Mouse (Mus musculus) gastrocnemius, postnatal 36 days (tissue): ENCODE measurements around the gene Il1a. TPM values are rescaled to one million over a fixed set of nuclear protein-coding genes. Genes with fewer than 3 reads are reported as not detected.

Source experiments
- DNase-seq, 2 experiments: peaks; one replicate each; pipeline ENCODE4 v3.0.0; 2022
- intact Hi-C: fragments of 180-260 bp; cut with DNase I; formaldehyde crosslinking; loops from one replicate; pipeline ENCODE4 v1.15.1; 2025
- long read RNA-seq, 2 experiments: library from polyadenylated mRNA; stranded (forward); transcript quantifications; one replicate each; pipeline ENCODE4 v2.0.0; 2021
- total RNA-seq, 2 experiments: library from RNA; stranded (reverse); gene quantifications; 2 replicates each; pipeline ENCODE4 v1.2.3; 2021

The Il1a gene
- not detected for total RNA-seq
- long read RNA-seq, experiment 1 = 0 reads
- long read RNA-seq, experiment 2 = 0 reads

DNA sequence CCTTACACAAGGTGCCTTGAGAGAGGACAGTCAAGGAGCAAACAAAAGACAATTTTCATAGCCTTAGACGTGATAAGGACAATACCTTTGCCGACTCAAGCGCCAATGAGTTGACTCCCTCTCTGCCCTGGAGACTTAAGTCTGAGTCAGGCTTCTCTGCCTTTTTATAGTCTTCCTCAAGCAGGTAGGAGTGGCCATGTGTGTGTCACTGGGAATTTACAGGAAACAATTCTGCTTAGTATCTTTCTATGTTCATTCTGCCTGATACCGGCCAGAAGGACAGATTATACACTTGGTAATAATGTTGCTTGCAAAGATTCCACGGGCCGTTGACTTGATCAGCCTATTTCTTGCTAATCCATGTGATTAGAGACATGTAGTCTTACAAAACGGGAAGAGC, at the start of gene Il1a:
Gene Il1a (minus strand): TSS at position 137 of the 400 bp plus-strand sequence.
- DNase-seq = no peak
- intact Hi-C loops = no loop called here

DNA sequence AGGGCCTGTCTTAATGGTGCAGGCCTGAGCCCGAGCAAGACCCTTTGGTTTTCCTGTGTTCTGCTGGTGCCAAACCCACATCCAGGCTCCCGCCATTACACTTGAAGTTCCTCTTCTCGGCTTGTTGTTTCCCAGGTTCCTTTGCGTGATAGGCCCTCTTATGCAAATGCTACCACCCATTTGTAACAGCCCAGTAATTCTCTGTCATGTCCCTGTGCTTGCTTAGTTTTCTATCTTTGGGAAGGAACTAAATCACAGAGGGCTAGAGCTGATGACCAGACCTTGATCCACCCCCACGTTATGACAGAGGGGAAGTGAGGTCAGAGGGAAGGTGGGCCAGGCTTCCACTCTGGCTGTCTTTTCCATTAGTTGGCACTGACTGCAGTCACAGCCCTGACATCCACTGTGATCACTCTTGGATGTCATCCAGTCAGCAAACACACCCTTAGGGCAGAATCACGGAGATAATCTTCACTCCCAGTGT, 28.4 kb upstream of the Il1a start:
- no peak for DNase-seq
- intact Hi-C loops = no loop called here

DNA sequence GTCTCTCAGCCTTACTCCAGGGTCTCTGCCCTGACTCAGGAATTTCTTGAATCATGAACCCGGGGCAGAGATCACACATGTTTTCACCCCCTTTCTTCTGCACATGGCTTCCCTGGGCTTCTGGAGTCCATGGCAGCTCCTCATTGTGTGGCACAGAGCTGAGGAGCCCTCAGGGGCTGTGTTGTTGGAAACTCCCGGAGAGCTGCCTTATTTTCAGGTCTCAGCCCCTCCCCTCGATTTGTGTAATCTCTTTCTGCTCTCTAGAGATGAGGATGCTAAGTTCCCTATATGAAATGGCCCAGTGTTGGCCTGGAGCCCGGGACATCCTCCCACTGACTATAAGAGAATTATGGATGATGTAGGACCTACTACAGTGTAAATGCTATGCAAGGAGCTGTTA, 23.7 kb upstream of the Il1a start:
- no peak for DNase-seq
- intact Hi-C loops = no loop called here

DNA sequence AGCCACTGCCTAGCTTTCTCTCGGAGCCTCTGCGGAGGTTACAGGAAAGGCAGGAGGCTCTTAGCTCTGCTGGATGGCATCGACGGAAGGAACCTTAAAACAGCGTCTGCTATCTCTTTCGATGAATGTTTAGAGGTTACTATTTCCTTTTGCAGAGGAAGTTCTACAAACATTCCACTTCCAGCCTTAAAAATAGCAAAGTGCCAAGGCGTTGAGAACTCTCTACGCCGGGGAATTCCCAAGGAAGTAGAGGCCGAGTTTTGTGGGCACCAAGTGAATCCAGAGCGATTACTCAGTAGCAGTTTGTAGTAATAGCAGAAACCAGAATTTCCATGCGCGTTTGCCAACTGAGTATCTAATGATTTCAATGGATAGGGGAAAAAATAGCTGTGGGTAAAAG, 20.8 kb upstream of the Il1a start:
- intact Hi-C loops = no loop called here
- DNase-seq = no peak

DNA sequence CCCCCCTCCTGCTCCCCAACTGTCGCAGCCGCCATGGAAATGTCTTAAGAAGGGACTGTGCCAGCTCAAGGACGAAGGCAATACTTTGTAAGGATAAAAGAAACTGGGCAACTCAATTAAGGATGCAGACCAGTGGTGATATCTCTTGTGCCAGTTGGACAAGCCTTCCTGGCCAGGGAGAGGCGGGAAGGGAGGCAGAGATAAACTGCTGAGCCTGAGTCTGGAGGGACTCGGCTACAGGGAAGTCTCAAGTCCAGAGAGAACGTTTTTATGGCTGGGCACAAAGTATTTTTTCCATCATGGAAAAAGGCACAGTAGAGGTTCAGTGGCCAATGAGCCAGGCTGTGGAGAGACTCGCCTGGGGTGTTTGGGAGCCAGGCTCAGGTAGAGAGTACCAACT, 20.3 kb upstream of the Il1a start:
- no peak for DNase-seq
- intact Hi-C loops = no loop called here

DNA sequence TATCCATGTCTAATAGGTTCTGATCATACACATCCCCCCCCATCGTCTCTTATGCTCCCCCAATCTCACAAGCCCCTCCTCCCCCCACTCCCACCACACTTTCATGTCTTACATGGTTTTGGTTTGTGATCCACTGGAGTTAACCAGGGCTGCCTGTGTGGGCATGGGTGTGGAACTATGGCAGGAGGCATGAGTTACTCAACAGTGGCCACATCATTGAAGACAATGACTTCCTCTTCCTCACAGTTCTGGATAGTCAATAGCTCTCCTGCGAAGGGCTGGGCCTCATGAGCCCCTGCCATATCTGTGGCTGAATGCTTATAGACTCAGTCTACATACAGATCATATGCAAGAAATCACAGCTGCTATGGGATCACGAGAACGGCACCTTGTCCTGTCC, 18.5 kb upstream of the Il1a start:
- DNase-seq = no peak
- intact Hi-C loops = no loop called here

DNA sequence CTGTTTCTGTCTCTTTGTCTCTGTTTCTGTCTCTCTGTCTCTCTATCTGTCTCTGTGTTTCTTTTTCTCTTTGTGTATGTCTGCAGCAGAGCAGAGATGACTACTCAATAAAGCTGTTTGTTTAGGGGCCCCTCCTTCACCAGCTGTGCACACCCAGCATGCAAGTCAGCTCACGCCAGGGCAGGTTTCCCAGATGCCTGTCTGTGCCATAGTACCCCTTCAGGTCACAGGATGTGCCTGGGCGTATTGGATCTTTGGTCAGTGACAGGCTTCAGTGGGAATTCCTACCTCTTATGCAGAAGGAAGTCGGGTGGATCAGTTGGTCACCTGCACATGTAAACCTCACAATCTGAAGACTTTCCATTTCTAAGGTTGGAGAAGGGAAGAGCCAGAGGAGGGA, 14.4 kb upstream of the Il1a start:
- DNase-seq = no peak
- intact Hi-C loops = no loop called here

DNA sequence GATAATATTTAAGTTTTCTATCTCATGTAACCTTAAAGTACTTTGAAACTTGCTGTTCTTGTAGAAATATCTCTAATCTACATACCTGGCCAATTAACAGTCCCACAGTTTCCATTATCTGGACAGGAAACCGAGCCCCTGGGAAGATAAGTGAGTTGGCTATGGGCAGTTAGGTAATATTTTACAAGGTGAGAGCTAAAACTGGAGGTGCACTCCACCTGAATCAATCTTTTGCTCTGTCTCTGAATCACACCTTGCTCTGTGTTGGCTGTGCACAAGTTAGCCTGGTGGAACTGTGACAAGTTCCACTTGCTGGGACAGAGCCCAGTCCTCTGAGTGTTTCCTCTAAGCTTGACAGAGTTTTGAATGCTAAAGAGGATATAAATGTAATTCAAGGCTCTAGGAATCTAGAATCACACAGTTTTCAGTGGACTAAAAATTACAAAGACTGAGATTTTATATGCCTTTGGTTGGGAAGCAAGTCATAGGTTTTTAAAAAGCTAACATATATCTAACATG, 12.4 kb upstream of the Il1a start:
- intact Hi-C loops = no loop called here
- DNase-seq = no peak

DNA sequence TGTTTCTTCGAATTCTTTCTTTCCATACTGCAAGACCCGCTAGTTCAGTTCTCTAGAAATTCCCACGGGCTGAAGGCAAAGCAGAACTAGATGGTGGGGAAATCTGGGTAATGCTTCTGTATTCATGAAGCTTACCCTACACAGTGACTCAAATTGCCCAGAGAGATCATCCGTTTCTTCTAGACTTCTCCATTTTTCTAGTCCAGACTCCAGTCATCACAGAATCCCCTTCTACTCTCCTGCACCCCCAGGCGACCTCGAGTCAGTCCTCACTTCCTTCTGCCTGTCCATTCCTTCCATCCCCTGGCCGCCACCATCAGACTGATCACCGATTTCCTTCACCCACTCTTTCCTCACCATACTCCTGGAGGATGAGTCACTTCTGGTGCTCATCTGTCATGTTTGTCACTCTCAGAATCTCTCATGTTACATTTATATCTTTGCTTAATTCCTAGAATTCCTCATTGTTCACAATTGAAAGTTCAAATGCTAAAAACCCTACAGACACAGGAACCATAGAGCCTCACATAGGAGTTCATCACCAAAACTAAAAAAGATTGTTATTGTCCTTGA, 10.3 kb upstream of the Il1a start:
- DNase-seq = no peak
- intact Hi-C loops = no loop called here

DNA sequence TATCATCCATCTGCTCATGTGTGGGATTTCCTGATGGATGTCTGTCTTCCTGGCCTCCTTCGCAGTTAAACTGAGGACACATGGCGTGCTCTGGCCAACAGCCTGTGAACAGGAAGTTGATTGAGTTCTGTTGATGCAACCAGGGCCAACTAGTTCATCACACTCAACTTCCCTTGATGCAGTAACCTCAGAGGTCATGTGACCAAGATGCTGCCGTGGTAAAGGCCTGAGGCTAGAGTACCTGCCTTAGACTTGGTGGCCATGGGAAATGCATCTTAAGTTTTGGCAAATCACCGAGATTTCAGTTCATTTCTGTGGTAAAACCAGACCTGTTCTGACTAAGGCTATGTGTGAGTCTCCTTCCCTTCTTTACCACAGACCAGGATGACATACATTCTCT, 6.1 kb upstream of the Il1a start:
- no peak for DNase-seq
- intact Hi-C loops = no loop called here

DNA sequence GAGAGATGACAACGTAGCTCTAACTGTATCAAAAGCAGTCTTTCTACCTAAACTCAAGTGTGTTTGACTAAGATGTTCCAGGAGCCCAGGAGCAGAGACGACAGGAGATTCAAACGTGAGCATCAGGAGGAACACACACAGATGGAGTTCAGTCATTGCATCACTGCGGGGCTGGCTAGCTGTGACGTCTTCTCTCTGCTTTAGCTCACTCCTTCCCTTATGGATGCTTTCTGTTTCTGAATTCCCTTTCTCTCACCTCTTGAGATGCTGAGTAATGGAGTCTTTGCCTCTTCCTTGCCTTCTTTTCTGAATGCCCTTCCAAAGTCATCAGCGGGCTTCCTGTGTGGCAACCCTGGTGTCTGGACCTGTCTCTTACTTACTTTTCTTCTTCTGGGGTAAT, 5.1 kb upstream of the Il1a start:
- intact Hi-C loops = no loop called here
- no peak for DNase-seq

DNA sequence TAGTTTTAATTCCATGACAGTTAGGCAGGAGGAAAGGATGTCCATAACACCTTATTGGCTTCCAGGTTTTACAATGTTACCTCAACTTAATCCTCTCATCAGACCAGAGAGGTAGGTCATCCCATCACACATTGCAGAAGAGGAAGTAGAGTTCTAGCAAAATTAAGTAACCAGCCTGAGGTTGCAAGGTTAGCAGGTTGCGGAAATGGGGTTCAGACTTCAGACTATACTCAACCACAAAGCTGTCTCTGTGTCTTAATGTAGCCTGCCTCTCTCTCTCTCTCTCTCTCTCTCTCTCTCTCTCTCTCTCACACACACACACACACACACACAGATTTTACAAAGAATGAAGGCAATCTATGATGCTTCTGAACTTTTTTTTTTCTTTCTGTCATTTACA, 4.2 kb upstream of the Il1a start:
- no peak for DNase-seq
- intact Hi-C loops = no loop called here

DNA sequence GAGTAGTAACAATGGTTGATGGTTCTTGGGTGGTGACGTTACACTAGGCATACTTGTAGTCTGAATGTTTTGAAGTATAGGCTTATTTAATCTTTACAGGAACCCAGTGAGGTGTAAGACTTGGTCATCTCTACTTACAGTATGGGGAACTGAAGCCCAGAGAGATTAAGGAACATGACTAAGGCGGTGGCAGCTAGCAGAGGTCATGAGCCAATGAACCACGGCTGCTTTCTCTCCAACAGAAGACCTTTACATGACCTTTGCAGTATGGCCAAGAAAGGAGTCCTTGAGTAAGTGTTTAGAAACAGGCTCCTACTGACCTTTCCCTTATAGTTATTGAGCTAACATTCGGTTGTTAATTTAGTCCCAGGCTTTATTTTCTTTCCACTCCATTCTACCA, 3.8 kb downstream of the Il1a start:
- intact Hi-C loops = no loop called here

DNA sequence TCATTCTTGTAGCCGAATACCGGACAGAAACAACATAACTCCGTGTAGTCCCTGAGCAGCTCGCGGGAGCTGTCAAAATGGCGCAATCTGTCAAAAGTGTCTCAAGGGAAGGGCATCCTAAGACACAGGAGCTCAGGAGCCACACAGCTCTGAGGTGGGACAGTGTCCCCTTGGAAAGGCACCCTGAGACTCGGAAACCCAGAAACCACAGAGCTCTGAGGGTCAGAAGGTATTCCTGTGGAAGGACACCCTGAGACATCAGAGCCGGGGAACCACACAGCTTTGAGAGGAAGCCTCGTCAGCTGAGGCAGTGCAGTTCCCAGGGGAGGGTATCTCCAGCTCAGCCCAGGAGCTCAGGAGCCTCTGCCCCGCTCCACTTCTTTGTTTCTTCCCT, 12.2 kb downstream of the Il1a start:
- intact Hi-C loops = no loop called here

More for the DNA sequence above, 3.8 kb downstream of the Il1a start:
- DNase-seq = no peak

DNA sequence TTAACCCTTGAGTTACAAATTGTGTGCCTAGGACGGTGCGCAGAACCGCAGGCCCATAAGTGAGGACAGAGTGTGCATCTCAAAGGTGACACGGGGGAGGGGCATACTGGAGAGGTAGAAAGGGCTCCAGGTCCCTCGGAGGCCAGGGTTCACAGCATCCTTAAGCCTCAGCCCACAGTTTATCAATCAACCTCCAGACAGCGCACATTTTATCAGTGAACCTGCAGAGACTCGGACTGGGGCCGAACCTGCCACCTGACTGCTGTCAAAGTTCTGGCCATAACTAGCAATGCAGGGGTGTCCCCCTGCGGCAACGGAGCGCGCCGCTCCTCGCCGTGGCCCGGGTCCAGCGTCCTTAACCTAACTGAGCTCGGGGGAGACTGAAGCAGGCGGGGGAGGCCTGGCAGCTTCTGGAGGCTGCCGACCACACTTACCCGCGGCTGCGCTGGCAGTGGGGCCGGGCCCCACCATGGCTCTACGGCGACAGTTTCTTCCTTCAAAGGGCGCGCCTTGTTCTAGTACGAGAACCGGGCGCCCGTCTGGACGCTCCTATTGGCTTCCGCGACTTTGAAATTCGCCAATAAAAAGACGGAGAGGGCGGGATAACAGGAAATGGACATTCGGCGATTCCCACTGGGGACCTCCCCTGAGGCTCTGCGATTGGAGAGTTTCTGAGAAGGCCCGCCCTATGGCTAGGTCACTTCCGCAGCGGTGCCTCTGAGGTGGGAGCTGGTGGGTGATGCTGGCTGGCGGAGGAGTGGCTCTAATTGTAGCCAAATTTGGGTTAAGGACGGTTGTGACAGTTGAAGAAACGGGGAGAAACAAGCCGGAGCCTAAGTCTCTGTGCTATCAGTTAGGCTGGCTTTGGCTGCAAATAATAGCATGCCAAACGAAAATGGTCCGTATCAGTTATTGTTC, 12.8 kb downstream of the Il1a start, which contains the start of gene Ckap2l:
Gene Ckap2l (minus strand): TSS at position 542 of the 918 bp plus-strand sequence.
- intact Hi-C loops = no loop called here
- peak; percentile 95 to 97 for DNase-seq

More for the DNA sequence above, 12.2 kb downstream of the Il1a start:
- no peak for DNase-seq

DNA sequence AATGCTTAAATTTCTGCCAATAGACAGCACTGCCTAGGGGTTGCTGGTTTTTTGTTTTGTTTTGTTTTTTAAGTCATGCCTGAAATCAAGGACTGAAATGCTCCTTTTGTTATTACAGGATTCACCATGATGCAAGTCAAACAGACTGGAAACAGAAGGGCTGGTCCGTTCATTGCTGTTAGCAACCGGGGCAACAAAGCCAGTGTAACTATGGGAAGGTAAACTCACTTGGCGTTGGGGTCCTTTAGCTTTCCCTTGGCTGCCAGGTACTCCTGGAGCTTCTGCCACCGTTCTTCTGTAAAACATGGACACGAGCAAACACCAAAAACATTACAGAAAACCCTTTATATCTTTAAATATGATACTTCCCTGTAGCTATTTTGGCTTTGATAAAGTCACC, 13.7 kb downstream of the Il1a start:
- DNase-seq = no peak
- intact Hi-C loops = no loop called here

DNA sequence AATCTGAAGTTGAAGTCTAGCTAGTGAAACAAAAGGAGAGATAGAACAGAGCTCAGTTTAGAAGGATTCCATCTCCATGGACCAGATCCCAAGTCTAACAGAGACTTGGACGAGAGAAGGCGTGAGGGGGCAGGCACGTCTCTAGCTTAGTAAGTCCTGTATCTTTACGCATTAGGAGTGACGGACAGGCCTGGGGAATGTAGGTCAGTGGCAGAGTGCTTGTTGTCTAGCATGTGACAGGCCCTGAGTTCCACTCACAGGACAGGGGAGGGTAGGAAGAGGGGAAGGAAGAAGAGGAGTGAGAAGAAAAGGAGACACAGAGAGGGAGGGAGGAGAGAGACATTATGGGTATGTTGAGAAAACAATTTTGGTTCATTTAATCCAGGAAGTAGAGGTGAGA, 14.7 kb downstream of the Il1a start:
- no peak for DNase-seq
- intact Hi-C loops = no loop called here

DNA sequence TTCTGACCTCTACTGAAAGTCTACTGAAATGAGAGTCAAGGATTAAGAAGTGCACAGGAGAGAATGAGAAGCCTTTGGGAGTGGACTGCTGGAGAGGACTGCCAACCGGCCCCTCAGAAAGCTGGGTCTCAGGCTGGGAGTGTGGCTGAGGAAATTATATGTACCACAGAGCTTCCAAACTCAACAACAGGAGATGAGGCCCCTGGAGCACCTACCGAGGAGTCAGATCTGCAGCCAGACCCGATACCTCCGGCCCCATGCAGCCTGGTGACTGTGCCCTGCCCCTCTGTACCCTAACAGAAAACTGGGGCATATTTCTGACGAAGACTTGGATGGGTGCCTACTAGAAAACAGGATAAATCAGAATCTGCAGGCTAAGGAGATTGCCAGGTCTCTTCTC, 35.9 kb downstream of the Il1a start:
- intact Hi-C loops = no loop called here
- no peak for DNase-seq

DNA sequence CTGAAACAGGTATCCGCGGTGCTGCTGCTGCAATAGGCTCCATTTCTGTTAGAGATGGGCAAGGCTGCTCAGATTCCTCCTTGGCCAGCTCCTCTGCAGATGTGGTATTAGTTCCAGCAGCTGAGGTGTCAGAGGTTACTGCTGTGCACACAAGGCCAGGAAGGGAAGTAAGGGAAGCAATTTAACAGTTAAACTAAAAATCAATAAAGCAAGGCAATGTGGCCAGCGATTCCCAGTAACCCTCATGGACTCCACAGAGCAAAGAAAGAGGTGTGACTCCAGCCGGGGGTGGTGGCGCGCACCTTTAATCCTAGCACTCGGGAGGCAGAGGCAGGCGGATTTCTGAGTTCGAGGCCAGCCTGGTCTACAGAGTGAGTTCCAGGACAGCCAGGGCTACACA, 39.2 kb downstream of the Il1a start:
- DNase-seq = no peak
- intact Hi-C loops = no loop called here

DNA sequence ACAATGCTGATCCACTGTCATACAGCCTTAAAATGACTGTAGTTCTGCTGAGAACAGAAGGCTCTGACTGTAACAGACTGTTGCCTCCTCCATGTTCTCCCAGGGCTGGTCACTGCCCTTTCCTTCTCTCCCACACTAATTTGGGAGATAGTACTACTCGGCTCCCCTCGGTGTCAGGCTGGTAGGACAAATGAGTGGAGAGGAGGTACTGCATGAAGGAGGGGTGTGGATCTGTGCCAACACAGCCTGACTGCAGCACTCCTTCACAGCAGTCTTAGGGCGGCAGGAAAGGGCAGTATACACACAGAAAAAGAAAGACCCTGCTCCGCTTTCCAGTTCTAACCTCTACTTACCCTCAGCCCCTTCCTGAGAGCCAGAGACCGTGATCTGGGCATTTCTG, 39.8 kb downstream of the Il1a start:
- DNase-seq = no peak
- intact Hi-C loops = no loop called here

DNA sequence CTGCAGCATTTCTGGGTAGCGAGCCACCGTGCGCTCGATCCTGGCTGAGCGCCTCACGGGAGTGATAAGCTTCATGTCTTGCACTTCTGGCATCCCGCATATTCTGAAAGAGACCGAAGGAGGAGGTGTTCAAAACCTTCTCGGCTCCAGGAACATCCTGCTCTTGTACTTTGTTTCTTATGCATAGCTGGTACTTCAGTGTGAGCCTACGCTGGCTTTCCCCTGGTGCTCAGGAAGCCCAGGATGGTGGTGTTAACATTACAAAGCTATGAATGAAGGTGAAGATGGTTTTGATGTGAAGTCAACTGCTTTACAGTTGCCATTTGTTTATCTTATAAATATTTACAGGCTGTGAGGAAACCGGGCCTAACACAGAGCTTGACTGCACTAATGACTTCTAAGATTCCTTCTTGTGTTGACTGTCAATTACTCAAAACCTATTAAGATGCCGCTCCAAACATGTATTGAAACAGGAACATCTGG, 40.6 kb downstream of the Il1a start:
- DNase-seq = no peak
- intact Hi-C loops = no loop called here

DNA sequence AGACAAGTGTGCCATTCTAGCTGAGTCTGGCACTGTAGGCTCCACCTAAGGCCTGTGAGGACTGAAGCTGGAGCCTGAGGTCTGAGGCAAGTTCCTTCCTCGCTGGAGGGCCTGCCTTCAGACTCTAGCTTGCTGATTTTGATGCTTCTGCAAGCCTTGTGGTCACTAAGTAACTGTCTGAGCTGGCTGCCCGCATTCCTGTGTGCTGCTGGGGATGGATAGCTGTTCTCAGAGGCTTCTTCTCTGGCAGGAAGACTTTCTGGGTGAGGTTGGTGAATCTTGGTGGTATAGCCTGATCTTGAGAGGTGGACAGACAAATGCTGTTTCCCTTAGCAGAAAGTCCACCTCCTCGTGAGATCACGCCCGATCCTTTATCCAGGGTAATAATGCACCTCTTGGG, 42.0 kb downstream of the Il1a start:
- intact Hi-C loops = no loop called here
- no peak for DNase-seq
